Mouse (Mus musculus) midbrain, embryonic 15.5 days (tissue): ENCODE measurements around the gene Zfp715. TPM values are rescaled to one million over a fixed set of nuclear protein-coding genes. Genes with fewer than 3 reads are reported as not detected.
"Not testable (repeated sequence)": the region's sequence is repeated elsewhere in the genome, so short reads cannot be mapped to it uniquely, and the experiment has no call there.

Source experiments
- ATAC-seq: fragments of 200-750 bp; cut with Nextera tagmentation; replicated peaks from 2 replicates; pipeline ENCODE4 v1.8.0; 2017; ENCODE audit warnings: moderate TSS enrichment
- H3K27ac ChIP-seq: fragments of 300-500 bp; sonication (generic); 2 replicates; pipeline ENCODE4 v1.5.1; 2015; ENCODE audit warnings: mild to moderate bottlenecking, inconsistent platforms
- H3K27me3 ChIP-seq: fragments of 300-500 bp; sonication (generic); replicated peaks from 2 replicates; pipeline ENCODE4 v1.6.1; 2015; ENCODE audit warnings: inconsistent platforms
- H3K36me3 ChIP-seq: fragments of 300-500 bp; sonication (generic); replicated peaks from 2 replicates; pipeline ENCODE4 v1.6.1; 2015; ENCODE audit warnings: inconsistent platforms
- H3K4me1 ChIP-seq: fragments of 300-500 bp; sonication (generic); 2 replicates; pipeline ENCODE4 v1.6.1; 2015; ENCODE audit warnings: inconsistent platforms
- H3K4me2 ChIP-seq: fragments of 300-500 bp; sonication (generic); 2 replicates; pipeline ENCODE4 v1.6.1; 2015; ENCODE audit warnings: inconsistent platforms, mild to moderate bottlenecking, moderate library complexity
- H3K4me3 ChIP-seq: fragments of 300-500 bp; sonication (generic); 2 replicates; pipeline ENCODE4 v1.5.1; 2015; ENCODE audit warnings: mild to moderate bottlenecking, inconsistent platforms
- H3K9ac ChIP-seq: fragments of 300-500 bp; sonication (generic); 2 replicates; pipeline ENCODE4 v1.6.1; 2015; ENCODE audit warnings: mild to moderate bottlenecking, inconsistent platforms
- H3K9me3 ChIP-seq: fragments of 300-500 bp; sonication (generic); 2 replicates; pipeline ENCODE4 v1.6.1; 2016; ENCODE audit warnings: inconsistent platforms
- WGBS: fragments of 180-500 bp; shearing (Covaris S2); methylation state at CpG from one replicate; pipeline ENCODE4 v1.1.7; 2015; ENCODE audit warnings: mixed read lengths; 5-methylcytosine and 5-hydroxymethylcytosine counted together
- polyA plus RNA-seq: library from polyadenylated mRNA; unstranded; fragments of >200 nt; fragmentation: Nextera tagmentation; extraction: Ambion mirVana; gene quantifications from 2 replicates; pipeline ENCODE4 v1.2.1, GENCODE M21; 2015

The Zfp715 gene
- polyA plus RNA-seq, 1 experiment from 2014 or later: 22.7 TPM

- H3K27me3 ChIP-seq: no peaks in the 10 kb centered on the region
- H3K4me3 ChIP-seq: no peak overlapping the region
- H3K27ac ChIP-seq: no peak overlapping the region
- H3K4me2 ChIP-seq: no peak overlapping the region
- no peaks in the 10 kb centered on the region for H3K36me3 ChIP-seq
- no peaks in the 10 kb centered on the region for H3K9me3 ChIP-seq
- peak; percentile 42 for ATAC-seq
- 80% methylated on average over 2 of the region's 3 CpGs for WGBS
- H3K9ac ChIP-seq: no peak overlapping the region
- no peaks in the 10 kb centered on the region for H3K4me1 ChIP-seq
Observed at GRCm38 (mm10) chr7:43282459-43282858, 30.6 kb downstream of the Zfp715 start.

- 64% methylated on average over 5 of the region's 5 CpGs for WGBS
- Histone ChIP-seq H3K4me2 (no peak overlapping the region), H3K27ac (no peak overlapping the region), H3K9me3 (0 out of 2 replicates have a peak, but pooled peaks cover 2% of the 10 kb centered on the region), H3K36me3 (no peaks in the 10 kb centered on the region), H3K9ac (no peak overlapping the region), H3K4me1 (no peaks in the 10 kb centered on the region), H3K27me3 (no peaks in the 10 kb centered on the region), H3K4me3 (no peak overlapping the region)
- no peak for ATAC-seq
Observed at GRCm38 (mm10) chr7:43277401-43277800, 35.7 kb downstream of the Zfp715 start.

- H3K4me3 ChIP-seq, H3K9ac ChIP-seq, H3K4me1 ChIP-seq, H3K36me3 ChIP-seq, ATAC-seq, H3K4me2 ChIP-seq, H3K27me3 ChIP-seq, H3K9me3 ChIP-seq, H3K27ac ChIP-seq: not testable (repeated sequence)
- 41% methylated on average over 7 of the region's 7 CpGs for WGBS
Observed at GRCm38 (mm10) chr7:43276178-43276577, 36.9 kb downstream of the Zfp715 start.

- ATAC-seq: no peak
- Histone ChIP-seq H3K9ac (no peak overlapping the region), H3K27me3 (no peaks in the 10 kb centered on the region), H3K4me3 (no peak overlapping the region), H3K4me1 (no peaks in the 10 kb centered on the region), H3K9me3 (peaks cover 2% of the 10 kb centered on the region; the same call in 1 of the 2 replicates), H3K36me3 (no peaks in the 10 kb centered on the region), H3K27ac (no peak overlapping the region), H3K4me2 (no peak overlapping the region)
- 77% methylated on average over 1 of the region's 1 CpGs for WGBS
Observed at GRCm38 (mm10) chr7:43273476-43273875, 39.6 kb downstream of the Zfp715 start.

GRCm38 (mm10) chr7:43267359-43267758 lies 45.7 kb downstream of the Zfp715 start:
- H3K27me3 ChIP-seq, H3K4me3 ChIP-seq, H3K9ac ChIP-seq, H3K27ac ChIP-seq, H3K36me3 ChIP-seq, ATAC-seq, H3K4me1 ChIP-seq, H3K4me2 ChIP-seq: not testable (repeated sequence)
- H3K9me3 ChIP-seq: peaks cover 16% of the 10 kb centered on the region
- 91% methylated on average over 13 of the region's 13 CpGs for WGBS

GRCm38 (mm10) chr7:43253540-43253939 lies 59.6 kb downstream of the Zfp715 start:
- Histone ChIP-seq H3K36me3 (no peaks in the 10 kb centered on the region), H3K27me3 (no peaks in the 10 kb centered on the region), H3K9ac (no peak overlapping the region), H3K27ac (no peak overlapping the region), H3K4me1 (no peaks in the 10 kb centered on the region), H3K4me2 (no peak overlapping the region), H3K9me3 (0 out of 2 replicates have a peak, but pooled peaks cover 3% of the 10 kb centered on the region), H3K4me3 (no peak overlapping the region)
- ATAC-seq: no peak
- 77% methylated on average over 7 of the region's 7 CpGs for WGBS

GRCm38 (mm10) chr7:43250718-43251117 lies 62.4 kb downstream of the Zfp715 start:
- not testable (repeated sequence) for H3K4me2 ChIP-seq, H3K9ac ChIP-seq, H3K9me3 ChIP-seq, H3K27me3 ChIP-seq, H3K36me3 ChIP-seq, H3K4me3 ChIP-seq, H3K27ac ChIP-seq, ATAC-seq, H3K4me1 ChIP-seq
- WGBS: 77% methylated on average over 1 of the region's 1 CpGs

Other genes with a start within 250 kb of the Zfp715 start
- not detected in 2 replicates for gene Zfp936, start 199.1 kb downstream of the Zfp715 start, polyA plus RNA-seq
- gene Siglecf, start 38.0 kb upstream of the Zfp715 start, polyA plus RNA-seq: 0.17 and 0.34 TPM in 2 replicates
- gene Siglecg, start 94.9 kb upstream of the Zfp715 start, polyA plus RNA-seq: 0.05 TPM in 1 of 2 replicates, not detected in the other
- gene Lim2, start 114.4 kb upstream of the Zfp715 start, polyA plus RNA-seq: not detected in 2 replicates
- 0.25 TPM in 1 of 2 replicates, not detected in the other for gene Nkg7, start 123.8 kb upstream of the Zfp715 start, polyA plus RNA-seq
- gene Cldnd2, start 127.5 kb upstream of the Zfp715 start, polyA plus RNA-seq: not detected in 2 replicates
- 117 and 130 TPM in 2 replicates for gene Etfb, start 130.8 kb upstream of the Zfp715 start, polyA plus RNA-seq
- gene Gm45233, start 130.8 kb upstream of the Zfp715 start, polyA plus RNA-seq: not detected in 2 replicates
- 15.6 and 16.0 TPM in 2 replicates for gene Vsig10l, start 149.9 kb upstream of the Zfp715 start, polyA plus RNA-seq
- 9.7 and 10.0 TPM in 2 replicates for gene Iglon5, start 176.8 kb upstream of the Zfp715 start, polyA plus RNA-seq
- 0.06 TPM in 1 of 2 replicates, not detected in the other for gene 4931406B18Rik, start 192.6 kb upstream of the Zfp715 start, polyA plus RNA-seq
- 0.41 and 0.95 TPM in 2 replicates for gene Cd33, start 231.1 kb upstream of the Zfp715 start, polyA plus RNA-seq
- 9.5 and 10.4 TPM in 2 replicates for gene Zfp658, start 249.0 kb upstream of the Zfp715 start, polyA plus RNA-seq